Mouse (Mus musculus) ES-E14 (cell line): ENCODE results near the gene Creld1. TPM values are rescaled to one million over a fixed set of nuclear protein-coding genes. Genes with fewer than 3 reads are reported as not detected.

Experiments
- DNase-seq: peaks from one replicate; pipeline ENCODE4 v3.0.0-alpha.2; 2013; ENCODE audit warnings: low read depth, low spot score
- H3K27ac ChIP-seq: 2 replicates; pipeline ENCODE4 v1.5.1; 2012; ENCODE audit warnings: low read depth, mild to moderate bottlenecking, low read length, moderate library complexity, mixed read lengths; ENCODE audit not compliant: poor library complexity, insufficient read depth, severe bottlenecking
- H3K36me3 ChIP-seq: 2 replicates; pipeline ENCODE4 v1.6.1; 2012; ENCODE audit warnings: mild to moderate bottlenecking, low read length, moderate library complexity, mixed read lengths; ENCODE audit not compliant: control insufficient read depth, poor library complexity, insufficient read depth, severe bottlenecking
- H3K4me1 ChIP-seq, 2 experiments: fragments of 150-350 bp in 1 of 2; sonication (generic) in 1 of 2; 2 replicates each; pipeline ENCODE4 v1.6.1; 2012; ENCODE audit warnings: low read length in 2 of 2, mild to moderate bottlenecking in 1 of 2, mixed read lengths in 1 of 2; ENCODE audit not compliant: control insufficient read depth in 2 of 2, insufficient read depth in 2 of 2, poor library complexity in 1 of 2
- H3K4me3 ChIP-seq, 2 experiments: fragments of 150-350 bp in 1 of 2; sonication (generic) in 1 of 2; 2 replicates each; pipeline ENCODE4 v1.5.1; 2012; ENCODE audit warnings: low read length in 2 of 2, low read depth in 1 of 2, mild to moderate bottlenecking in 1 of 2, mixed read lengths in 1 of 2; ENCODE audit not compliant: insufficient read depth in 1 of 2, poor library complexity in 1 of 2, severe bottlenecking in 1 of 2
- H3K9ac ChIP-seq: 2 replicates; pipeline ENCODE4 v1.6.1; 2012; ENCODE audit warnings: low read depth, mild to moderate bottlenecking, low read length, mixed read lengths; ENCODE audit not compliant: poor library complexity, insufficient read depth, severe bottlenecking
- H3K9me3 ChIP-seq: fragments of 150-350 bp; sonication (generic); 2 replicates; pipeline ENCODE4 v1.6.1; 2012; ENCODE audit warnings: low read depth, mild to moderate bottlenecking, low read length; ENCODE audit not compliant: control insufficient read depth, insufficient read depth
- CHD2 ChIP-seq: IDR thresholded peaks from 2 replicates; pipeline ENCODE4 v1.6.1; 2014; ENCODE audit warnings: mild to moderate bottlenecking, low read depth, low read length, inconsistent platforms
- HCFC1 ChIP-seq: IDR thresholded peaks from 2 replicates; pipeline ENCODE4 v1.6.1; 2012; ENCODE audit warnings: low read length, inconsistent platforms, borderline replicate concordance; ENCODE audit not compliant: insufficient read depth
- MAFK ChIP-seq: IDR thresholded peaks from 2 replicates; pipeline ENCODE4 v1.6.1; 2014; ENCODE audit warnings: mild to moderate bottlenecking, low read depth, low read length, inconsistent platforms; ENCODE audit not compliant: insufficient read depth
- ZC3H11A ChIP-seq: IDR thresholded peaks from 2 replicates; pipeline ENCODE4 v1.6.1; 2012; ENCODE audit warnings: low read depth, mild to moderate bottlenecking, inconsistent platforms, low read length, borderline replicate concordance
- ZNF384 ChIP-seq: IDR thresholded peaks from 2 replicates; pipeline ENCODE4 v1.6.1; 2012; ENCODE audit warnings: low read depth, low read length, inconsistent platforms
- in situ Hi-C, 2 experiments: fragments of 600-800 bp; cut with MboI; formaldehyde crosslinking; loops; one replicate each; pipeline ENCODE4 v1.15.1; 2025; ENCODE audit warnings: low sequenced_read_pairs in 2 of 2, inconsistent platforms in 1 of 2; ENCODE audit not compliant: unreplicated experiment in 2 of 2
- total RNA-seq: library from RNA; depleted of rRNA; stranded (reverse); fragments of 300-350 nt; gene quantifications from 2 replicates; pipeline ENCODE4 v1.2.3, GENCODE M21; 2012

Gene Creld1
- total RNA-seq, 1 experiment, result 20.8 TPM

- TF ChIP-seq MAFK, result no peak
- TF ChIP-seq CHD2, result no peak
- TF ChIP-seq HCFC1, result no peak
- no peak for TF ChIP-seq ZNF384
- TF ChIP-seq ZC3H11A, result no peak
- H3K4me3 ChIP-seq, result no peak overlapping the region
- H3K36me3 ChIP-seq, result no peaks in the 10 kb centered on the region
- peaks cover 2 to 4% of the 10 kb centered on the region in 2 experiments for H3K4me1 ChIP-seq
- in situ Hi-C loops, result no loop called here
- no peak for DNase-seq
- H3K9ac ChIP-seq, result no peak overlapping the region
- no peaks in the 10 kb centered on the region for H3K9me3 ChIP-seq
- no peak overlapping the region for H3K27ac ChIP-seq
These were observed 22.6 kb downstream of the Creld1 start for GRCm38 (mm10) chr6:113505689-113506088.

- DNase-seq, result no peak
- Histone ChIP-seq H3K4me3 (no peak overlapping the region), H3K36me3 (no peaks in the 10 kb centered on the region), H3K9me3 (no peaks in the 10 kb centered on the region), H3K4me1 (peaks cover 2% of the 10 kb centered on the region in 2 experiments; a peak in 3 of 4 replicates), H3K9ac (no peak overlapping the region), H3K27ac (no peak overlapping the region)
- in situ Hi-C loops, result no loop called here
- no peak for TF ChIP-seq ZC3H11A
- TF ChIP-seq HCFC1, result no peak
- TF ChIP-seq CHD2, result no peak
These were observed 24.0 kb downstream of the Creld1 start for GRCm38 (mm10) chr6:113507130-113507529.

GRCm38 (mm10) chr6:113508272-113508946 lies 25.3 kb downstream of the Creld1 start:
- no peak for TF ChIP-seq CHD2
- no peak for TF ChIP-seq MAFK
- no peak for TF ChIP-seq HCFC1
- no peak for TF ChIP-seq ZC3H11A
- no peak for TF ChIP-seq ZNF384
- DNase-seq, result no peak
- Histone ChIP-seq H3K36me3 (no peaks in the 10 kb centered on the region), H3K4me3 (no peak overlapping the region), H3K9ac (no peak overlapping the region), H3K4me1 (peaks cover 0 to 2% of the 10 kb centered on the region in 2 experiments; a peak in 1 of 4 replicates), H3K9me3 (no peaks in the 10 kb centered on the region), H3K27ac (no peak overlapping the region)
- in situ Hi-C loops, result no loop called here

GRCm38 (mm10) chr6:113508947-113509280 lies 25.8 kb downstream of the Creld1 start:
- no peak for TF ChIP-seq ZNF384
- H3K4me1 ChIP-seq, result peaks cover 0 to 2% of the 10 kb centered on the region in 2 experiments; a peak in 1 of 4 replicates
- H3K9ac ChIP-seq, result no peak overlapping the region
- no peaks in the 10 kb centered on the region for H3K9me3 ChIP-seq
- no peak for DNase-seq
- no peak overlapping the region for H3K4me3 ChIP-seq
- in situ Hi-C loops, result no loop called here
- no peaks in the 10 kb centered on the region for H3K36me3 ChIP-seq
- H3K27ac ChIP-seq, result no peak overlapping the region

GRCm38 (mm10) chr6:113513944-113514343 lies 30.8 kb downstream of the Creld1 start:
- H3K36me3 ChIP-seq, result peaks cover 20% of the 10 kb centered on the region
- no peak overlapping the region for H3K27ac ChIP-seq

More at GRCm38 (mm10) chr6:113513944-113514343, 30.8 kb downstream of the Creld1 start:
- Histone ChIP-seq H3K9me3 (no peaks in the 10 kb centered on the region), H3K9ac (no peak overlapping the region), H3K4me3 (no peak overlapping the region), H3K4me1 (no peaks in the 10 kb centered on the region; a peak in 1 of 4 replicates)
- no peak for DNase-seq
- in situ Hi-C loops, result no loop called here
- no peak for TF ChIP-seq CHD2
